24 mouse cellular contexts compared by ENCODE assay signal in genomic region chr11:118838167-118838566, GRCm38 (mm10).
DNase-seq lines count a peak whose midpoint lies in the region; ATAC-seq and TF ChIP-seq lines count a peak whose summit lies in the region.
"Had no signal": no experiment of that assay in that cellular context is flagged by ENCODE, and none has a peak within 500 bp of the region (broad histone marks: within the 10 kb centered on the region; RNA-seq: fewer than 3 reads in every experiment).

No protein-coding gene starts in this region.

- 0 out of 2 replicates have a peak overlapping the region, but pooled peaks have one; percentile 4 for H3K9ac ChIP-seq in hindbrain, embryonic 14.5 days
- H3K9ac ChIP-seq: heart, embryonic 15.5 days; limb, embryonic 12.5 days; liver, embryonic 15.5 days; lung, embryonic 14.5 days had no signal

- peaks cover 19% of the 10 kb centered on the region for H3K4me1 ChIP-seq in hindbrain, embryonic 14.5 days (replicated peaks; ENCODE audit: control insufficient read depth, insufficient read depth, low read length)
- H3K4me1 ChIP-seq: limb, embryonic 12.5 days; liver, embryonic 15.5 days had no signal

- H3K4me3 ChIP-seq in layer of hippocampus, adult 2 months: no peak overlapping the region
- no peak overlapping the region for H3K4me3 ChIP-seq in hindbrain, embryonic 14.5 days (replicated peaks; ENCODE audit: low read length)
- H3K4me3 ChIP-seq: erythroblast, embryonic 14.5 days; heart, embryonic 15.5 days; limb, embryonic 12.5 days; liver, embryonic 15.5 days had no signal

- H3K27ac ChIP-seq in layer of hippocampus, adult 2 months: peak overlapping the region; percentile 67
- 0 out of 2 replicates have a peak overlapping the region, but pooled peaks have one; percentile 1 for H3K27ac ChIP-seq in hindbrain, embryonic 14.5 days
- H3K27ac ChIP-seq: heart, embryonic 15.5 days; kidney, postnatal 0 days; limb, embryonic 12.5 days; liver, embryonic 15.5 days had no signal

- peak; percentile 5 for DNase-seq in embryo, embryonic 10.5 days (ENCODE audit: low spot score)
- DNase-seq in embryo, embryonic 9.5 days (ENCODE audit: extremely low spot score): no peak
- DNase-seq in layer of hippocampus, adult 2 months (ENCODE audit: low spot score in 2 of 2): no peak
- DNase-seq in layer of hippocampus, adult 11-12 months (ENCODE audit: low spot score): no peak
- peak; percentile 63 for DNase-seq in brain, adult 2 months (ENCODE audit: low read depth, low spot score)
- DNase-seq in hindbrain, embryonic 14.5 days (ENCODE audit: low spot score): no peak
- no peak for DNase-seq in thymus, adult 18-20 months
- DNase-seq: adrenal gland, postnatal 10 days; cerebellum, adult 11-12 months; gastrocnemius, postnatal 10 days; kidney, adult 8-10 months; kidney, postnatal 4 days; layer of hippocampus, adult 9-11 months; lung, embryonic 14.5 days; lung, postnatal 14 days; right cerebral cortex, postnatal 4 days had no signal

- H3K27me3 ChIP-seq in hindbrain, embryonic 14.5 days (ENCODE audit: control insufficient read depth, insufficient read depth, low read length): no peaks in the 10 kb centered on the region
- H3K27me3 ChIP-seq: limb, embryonic 12.5 days; liver, embryonic 15.5 days had no signal

- no peak for TF ChIP-seq CTCF in layer of hippocampus, adult 2 months (conservative IDR thresholded peaks at IDR 0.05)

- no peak overlapping the region for H3K4me2 ChIP-seq in hindbrain, embryonic 14.5 days (replicated peaks)
- H3K4me2 ChIP-seq: heart, embryonic 15.5 days; limb, embryonic 12.5 days; liver, embryonic 15.5 days; lung, embryonic 14.5 days had no signal

- H3K36me3 ChIP-seq in hindbrain, embryonic 14.5 days (replicated peaks; ENCODE audit: control insufficient read depth, insufficient read depth): no peaks in the 10 kb centered on the region
- H3K36me3 ChIP-seq: heart, embryonic 15.5 days; limb, embryonic 12.5 days; liver, embryonic 15.5 days had no signal

- ATAC-seq in hindbrain, embryonic 14.5 days (ENCODE audit: low FRiP score): no peak
- ATAC-seq: intestine, embryonic 16.5 days; midbrain, embryonic 16.5 days; Patski had no signal

- no peaks in the 10 kb centered on the region for H3K9me3 ChIP-seq in hindbrain, embryonic 14.5 days (ENCODE audit: control insufficient read depth, low read length)
- H3K9me3 ChIP-seq: heart, embryonic 15.5 days; limb, embryonic 12.5 days; liver, embryonic 15.5 days had no signal

- 41% methylated on average over 4 of the region's 4 CpGs for WGBS in hindbrain, embryonic 14.5 days

Comparison
In these comparisons a context has a peak if more than half of its experiments do, and no peak if none do; other contexts are left out.
1. DNase-seq: peak in embryo, embryonic 10.5 days (single experiment) and brain, adult 2 months (single experiment); none in embryo, embryonic 9.5 days (single experiment), layer of hippocampus, adult 2 months (0 of 2), layer of hippocampus, adult 11-12 months (single experiment), hindbrain, embryonic 14.5 days (single experiment) and thymus, adult 18-20 months (0 of 2).